Mouse (Mus musculus) thymus, adult 2 months (tissue): ENCODE data around the gene Mif. TPM values are rescaled to one million over a fixed set of nuclear protein-coding genes. Genes with fewer than 3 reads are reported as not detected.

Experiments used
- DNase-seq: peaks from one replicate; pipeline ENCODE4 v3.0.0; 2021
- H3K27ac ChIP-seq: fragments of 200-500 bp; 2 replicates; pipeline ENCODE4 v1.5.1; 2012; ENCODE audit warnings: low read length, control low read depth; ENCODE audit not compliant: control insufficient read depth, insufficient read depth
- H3K27me3 ChIP-seq: fragments of 200-500 bp; 2 replicates; pipeline ENCODE4 v1.6.1; 2012; ENCODE audit warnings: mild to moderate bottlenecking, low read length, moderate library complexity, mixed read lengths; ENCODE audit not compliant: control insufficient read depth, insufficient read depth
- H3K36me3 ChIP-seq: fragments of 200-500 bp; 2 replicates; pipeline ENCODE4 v1.6.1; 2012; ENCODE audit warnings: mild to moderate bottlenecking, low read length, moderate library complexity; ENCODE audit not compliant: control insufficient read depth, insufficient read depth
- H3K4me1 ChIP-seq: fragments of 200-500 bp; replicated peaks from 2 replicates; pipeline ENCODE4 v1.6.1; 2012; ENCODE audit warnings: low read length; ENCODE audit not compliant: control insufficient read depth, insufficient read depth
- H3K4me3 ChIP-seq: fragments of 200-500 bp; 2 replicates; pipeline ENCODE4 v1.5.1; 2012; ENCODE audit warnings: mild to moderate bottlenecking, low read length, control low read depth, moderate library complexity; ENCODE audit not compliant: control insufficient read depth, insufficient read depth
- CTCF ChIP-seq: fragments of 200-500 bp; IDR thresholded peaks from 2 replicates; pipeline ENCODE4 v1.5.1; 2012; ENCODE audit warnings: mild to moderate bottlenecking, control low read depth, low read length, moderate library complexity, borderline replicate concordance; ENCODE audit not compliant: control insufficient read depth, poor library complexity, insufficient read depth; ENCODE audit errors: extremely low read depth
- POLR2A ChIP-seq: fragments of 200-500 bp; IDR thresholded peaks from 2 replicates; pipeline ENCODE4 v1.6.1; 2012; ENCODE audit warnings: mild to moderate bottlenecking, low read length, control low read depth, moderate library complexity; ENCODE audit not compliant: control insufficient read depth, poor library complexity, insufficient read depth; ENCODE audit errors: extremely low read depth
- WGBS: fragments of 180-500 bp; shearing (Covaris S2); methylation state at CpG from one replicate; pipeline ENCODE4 v1.1.7; 2018; 5-methylcytosine and 5-hydroxymethylcytosine counted together
- polyA plus RNA-seq: library from polyadenylated mRNA; depleted of rRNA; stranded (reverse); fragments of >200 nt; gene quantifications from 2 replicates; pipeline ENCODE4 v1.2.3, GENCODE M21; 2012

Mif gene
- polyA plus RNA-seq, 1 experiment, result 1,833 TPM

DNA sequence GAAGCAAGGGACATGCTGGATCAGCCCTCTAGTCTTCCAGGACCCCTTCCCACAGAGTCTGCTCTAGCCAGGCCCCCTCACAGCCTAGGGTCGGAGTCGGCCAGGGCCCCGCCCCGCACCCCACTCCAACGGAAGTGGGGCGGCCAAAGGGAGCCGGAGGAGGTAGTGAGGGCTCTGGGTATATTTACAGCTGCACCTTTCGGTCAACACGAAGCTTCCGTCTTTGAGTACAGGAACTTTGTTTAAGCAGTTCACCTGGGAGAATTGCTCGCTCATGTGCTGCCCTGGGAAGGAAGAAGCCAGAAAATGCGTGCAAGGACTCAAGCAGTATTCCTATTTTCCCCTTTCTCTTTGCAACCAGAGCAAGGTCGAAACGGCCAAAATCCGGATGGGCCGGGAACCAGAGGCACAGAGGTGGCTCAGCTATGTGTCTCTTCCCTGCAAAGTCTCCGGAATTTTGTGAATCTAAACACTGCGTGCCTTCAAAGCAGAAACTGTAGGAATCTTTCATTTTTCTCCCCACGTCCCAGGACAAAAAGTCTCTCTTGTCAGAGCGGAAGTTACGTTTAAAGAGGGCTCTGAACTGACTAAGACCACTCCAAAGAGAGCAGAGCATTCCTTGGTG is 26.5 kb downstream of the Mif start:
- peak overlapping the region; percentile 84 for H3K4me3 ChIP-seq
- no peaks in the 10 kb centered on the region for H3K36me3 ChIP-seq
- 9% methylated on average over 21 of the region's 21 CpGs for WGBS
- H3K27ac ChIP-seq, result peak overlapping the region; percentile 74
- TF ChIP-seq CTCF (no peak), POLR2A (0 out of 2 replicates have a peak, but pooled peaks have one; percentile 24)
- H3K27me3 ChIP-seq, result no peaks in the 10 kb centered on the region
- DNase-seq, result peak; percentile 51
- peaks cover 26% of the 10 kb centered on the region for H3K4me1 ChIP-seq

DNA sequence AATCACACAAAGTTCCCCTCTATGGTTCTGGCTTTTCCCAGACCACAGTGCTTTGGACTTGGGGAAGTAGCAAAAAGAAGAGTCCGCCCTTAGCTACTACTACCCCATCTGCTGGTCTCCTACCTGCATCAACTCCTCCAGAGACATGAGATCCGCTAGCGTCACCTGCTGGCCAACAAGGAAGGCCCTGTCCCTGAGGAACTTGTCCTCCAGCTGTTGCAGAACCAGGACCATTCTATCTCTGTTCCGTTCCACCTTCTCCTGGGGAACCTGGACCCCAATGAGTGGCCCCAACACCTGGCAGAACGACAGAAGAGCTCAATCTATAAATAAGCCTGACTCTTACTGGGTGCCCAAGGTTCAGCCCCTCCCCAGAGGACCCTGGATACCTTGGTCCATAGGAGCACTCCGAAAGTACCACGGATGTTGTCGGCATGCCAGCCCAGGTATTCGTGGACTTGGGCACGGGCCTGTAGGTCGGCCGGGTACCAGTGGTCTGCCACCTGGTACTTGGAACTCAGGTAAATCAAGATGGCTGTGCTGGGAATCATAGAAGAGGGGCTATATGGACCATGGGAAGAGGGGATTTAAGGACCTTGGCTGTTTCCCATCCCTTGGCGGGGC is 27.7 kb downstream of the Mif start:
- H3K27me3 ChIP-seq, result no peaks in the 10 kb centered on the region
- TF ChIP-seq POLR2A (no peak), CTCF (peak; percentile 68; the same call in 1 of the 2 replicates)
- peak; percentile 78 for DNase-seq
- H3K4me3 ChIP-seq, result no peak overlapping the region
- no peaks in the 10 kb centered on the region for H3K36me3 ChIP-seq
- no peak overlapping the region for H3K27ac ChIP-seq
- WGBS, result 71% methylated on average over 13 of the region's 13 CpGs
- peaks cover 20% of the 10 kb centered on the region for H3K4me1 ChIP-seq

DNA sequence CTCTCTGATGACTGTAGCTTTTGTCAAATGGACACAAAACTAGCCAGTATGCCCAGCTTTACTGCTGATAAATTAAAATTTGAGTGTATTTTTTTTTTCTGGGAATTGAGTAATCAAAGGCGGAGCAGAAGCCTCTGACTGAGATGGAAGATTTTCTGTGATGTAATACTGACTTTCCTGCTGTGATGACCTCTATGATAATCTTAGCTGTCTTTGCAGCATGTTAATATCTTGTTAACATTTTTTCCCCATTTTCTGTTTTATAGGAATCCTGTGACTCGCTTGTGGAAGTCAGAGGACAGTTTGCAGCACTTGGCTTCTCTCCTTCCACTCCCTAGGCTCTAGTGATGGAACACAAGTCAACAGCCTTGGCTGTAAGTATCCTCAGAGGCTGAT is 29.8 kb downstream of the Mif start:
- 97% methylated on average over 2 of the region's 2 CpGs for WGBS
- no peak for DNase-seq
- H3K4me1 ChIP-seq, result peaks cover 20% of the 10 kb centered on the region
- H3K36me3 ChIP-seq, result no peaks in the 10 kb centered on the region
- H3K27me3 ChIP-seq, result no peaks in the 10 kb centered on the region
- no peak overlapping the region for H3K4me3 ChIP-seq
- no peak overlapping the region for H3K27ac ChIP-seq
- no peak for TF ChIP-seq POLR2A
- no peak for TF ChIP-seq CTCF

DNA sequence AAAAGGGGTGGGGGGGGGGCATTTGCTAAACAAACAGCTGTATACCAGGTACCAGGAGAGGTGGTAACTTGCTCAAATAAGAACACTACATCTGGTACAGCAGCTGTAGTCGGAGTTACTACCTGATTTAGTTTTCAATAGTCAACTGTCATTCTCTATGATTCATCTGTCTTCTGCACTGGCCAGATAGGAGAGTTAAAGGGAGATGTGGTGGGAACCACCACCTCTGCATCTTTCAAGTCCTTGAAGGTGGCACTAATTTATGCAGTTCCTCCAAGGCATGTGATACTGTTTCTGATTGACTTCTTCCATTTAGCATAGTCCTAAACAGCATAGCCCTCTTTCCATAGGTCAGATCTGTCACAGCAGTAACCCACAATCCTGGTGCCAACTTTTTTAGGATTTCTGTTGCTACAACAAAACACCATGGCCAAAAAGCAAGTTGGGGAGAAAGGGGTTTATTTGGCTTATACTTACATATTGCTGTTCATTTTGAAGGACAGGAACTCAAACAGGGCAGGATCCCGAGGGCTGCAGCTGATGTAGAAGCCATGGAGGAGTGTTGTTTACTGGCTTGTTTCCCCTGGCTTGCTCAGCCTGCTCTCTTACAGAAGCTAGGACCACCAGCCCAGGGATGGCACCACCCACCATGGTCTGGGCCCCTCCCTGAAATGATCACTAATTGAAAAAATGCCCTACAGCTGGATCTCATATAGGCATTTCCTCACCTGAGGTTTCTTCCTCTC is 30.3 kb downstream of the Mif start:
- Histone ChIP-seq H3K4me1 (peaks cover 19% of the 10 kb centered on the region), H3K4me3 (no peak overlapping the region), H3K36me3 (no peaks in the 10 kb centered on the region), H3K27ac (no peak overlapping the region), H3K27me3 (no peaks in the 10 kb centered on the region)
- DNase-seq, result no peak
- WGBS, result 86% methylated on average over 2 of the region's 2 CpGs
- TF ChIP-seq POLR2A (no peak), CTCF (no peak)

DNA sequence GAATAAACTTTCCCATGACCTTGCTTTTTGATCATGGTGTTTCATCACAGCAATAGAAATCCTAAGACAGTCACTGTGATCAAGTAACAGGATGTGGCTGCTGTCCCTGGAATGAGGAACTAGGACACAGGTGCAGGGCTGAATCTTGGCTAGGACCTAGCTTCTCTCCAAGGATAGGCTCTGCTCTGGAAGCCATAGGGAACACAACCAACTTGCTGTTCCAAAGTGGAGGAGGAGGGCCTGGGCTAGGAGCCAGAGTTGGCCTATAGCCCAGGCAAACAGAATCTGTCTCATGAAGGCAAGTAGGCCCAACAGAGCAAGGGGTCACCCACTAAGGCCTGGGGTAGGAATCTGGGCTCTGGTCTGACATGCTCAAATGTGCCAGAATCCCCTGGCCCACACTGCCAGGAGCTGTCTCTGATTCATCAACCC is 31.5 kb downstream of the Mif start:
- H3K27ac ChIP-seq, result no peak overlapping the region
- H3K4me1 ChIP-seq, result peaks cover 10% of the 10 kb centered on the region
- H3K36me3 ChIP-seq, result no peaks in the 10 kb centered on the region
- H3K27me3 ChIP-seq, result no peaks in the 10 kb centered on the region
- no peak for TF ChIP-seq CTCF
- TF ChIP-seq POLR2A, result no peak
- DNase-seq, result no peak
- H3K4me3 ChIP-seq, result no peak overlapping the region

DNA sequence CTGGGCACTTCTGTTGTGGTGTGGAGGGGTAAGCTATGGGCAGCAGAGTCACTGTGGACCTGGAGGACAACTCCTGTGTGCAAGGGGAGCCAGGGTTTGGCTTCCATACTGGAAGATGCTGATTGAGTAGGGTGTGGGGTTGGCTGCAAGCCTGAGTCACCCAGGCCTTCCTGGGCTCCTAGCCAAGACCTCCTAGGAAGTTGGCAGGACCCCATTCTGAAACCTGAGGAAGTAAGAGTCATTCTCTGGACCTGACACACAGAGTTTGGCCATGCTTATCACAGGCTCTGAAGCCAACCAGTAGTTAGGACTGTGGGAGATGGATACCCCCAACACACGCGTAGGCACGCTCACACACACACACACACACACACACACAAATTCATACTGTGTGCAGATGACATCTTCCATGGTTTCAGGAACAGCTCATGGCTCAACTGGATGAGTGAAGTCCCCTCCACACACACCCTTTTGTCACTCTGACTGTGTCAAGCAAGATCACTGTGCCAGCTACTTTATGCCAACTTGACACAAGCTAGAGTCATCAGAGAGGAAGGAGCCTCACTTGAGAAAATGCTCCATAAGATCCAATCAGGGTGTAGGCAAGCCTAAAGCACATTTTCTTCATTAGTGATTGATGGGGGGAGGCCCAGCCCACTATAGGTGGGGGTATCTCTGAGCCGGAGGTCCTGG is 32.2 kb downstream of the Mif start:
- no peaks in the 10 kb centered on the region for H3K36me3 ChIP-seq
- no peak overlapping the region for H3K4me3 ChIP-seq
- peaks cover 5% of the 10 kb centered on the region; the same call in 1 of the 2 replicates for H3K4me1 ChIP-seq
- H3K27ac ChIP-seq, result no peak overlapping the region
- TF ChIP-seq POLR2A (no peak), CTCF (no peak)
- 100% methylated on average over 4 of the region's 4 CpGs for WGBS
- no peak for DNase-seq
- no peaks in the 10 kb centered on the region for H3K27me3 ChIP-seq
